Mouse (Mus musculus): ENCODE measurements at regions not wholly inside any gene's neighbourhood (a gene's known extent, or its start where the extent isn't known, plus 50 kb on each side); places are given as distances from the start of the nearest gene placed in this dataset.

DNA sequence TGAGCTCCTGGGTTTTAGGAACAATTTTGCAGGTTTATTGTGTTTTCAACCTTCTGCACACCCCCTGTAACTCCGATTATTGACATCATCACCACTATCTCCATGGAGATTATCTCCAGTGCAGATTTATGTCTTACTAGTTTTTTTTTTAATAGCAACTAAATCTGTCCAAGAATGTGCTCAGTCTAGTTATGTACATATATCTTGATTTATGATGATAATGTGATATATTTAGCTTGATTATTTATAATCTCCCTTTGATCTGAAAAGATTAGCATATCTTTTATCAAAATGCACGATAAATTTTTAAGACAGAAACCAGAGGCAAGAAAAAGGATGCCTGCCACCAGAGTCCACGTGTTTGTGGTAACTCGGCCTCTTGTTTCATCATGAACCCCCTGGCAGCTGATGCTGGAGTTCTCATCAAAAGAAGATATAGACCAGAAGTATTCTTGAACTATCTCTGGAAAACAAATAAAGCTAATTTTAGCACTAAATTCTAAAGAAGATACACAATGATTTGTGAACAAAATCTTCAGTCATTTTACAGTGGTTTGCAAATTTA, 169.6 kb downstream of the Npr3 start:
- TF ChIP-seq CTCF (IDR thresholded peaks at IDR 0.05; ENCODE audit: low read depth) (no peak), EP300 (IDR thresholded peaks at IDR 0.05; ENCODE audit: low read depth) (no peak)
- ATAC-seq (ENCODE audit: insufficient read depth), result no peak
- DNase-seq (ENCODE audit: low read depth in 3 of 3, low spot score in 3 of 3), result no peak

GRCm38 (mm10) chr15:11734639-11735265, 172.3 kb downstream of the Npr3 start:
- H3K9ac ChIP-seq (replicated peaks), result no peak overlapping the region
- no peak for TF ChIP-seq CTCF (IDR thresholded peaks at IDR 0.05; ENCODE audit: low read depth)
- no peak for TF ChIP-seq EP300 (IDR thresholded peaks at IDR 0.05; ENCODE audit: low read depth)
- no peaks in the 10 kb centered on the region for H3K27me3 ChIP-seq (ENCODE audit: control insufficient read depth, insufficient read depth, low read length)
- H3K27ac ChIP-seq, result no peak overlapping the region
- DNase-seq (ENCODE audit: low read depth in 3 of 3, low spot score in 3 of 3) (no peak), ATAC-seq (ENCODE audit: insufficient read depth) (no peak)
- H3K4me2 ChIP-seq (ENCODE audit: low read depth), result no peak overlapping the region
- no peaks in the 10 kb centered on the region for H3K36me3 ChIP-seq (replicated peaks; ENCODE audit: control insufficient read depth, insufficient read depth, low read depth)
- no peak overlapping the region for H3K4me3 ChIP-seq (ENCODE audit: insufficient read depth in 1 of 2, low read depth in 2 of 2, low read length in 2 of 2)
- H3K4me1 ChIP-seq (replicated peaks; ENCODE audit: control insufficient read depth in 2 of 2, insufficient read depth in 2 of 2, low read length in 1 of 2), result no peaks in the 10 kb centered on the region
- 35% methylated on average over 5 of the region's 5 CpGs for WGBS (ENCODE audit: insufficient replicate concordance)
- no peaks in the 10 kb centered on the region for H3K9me3 ChIP-seq (ENCODE audit: control insufficient read depth, low read length)

More for the DNA sequence above, 169.6 kb downstream of the Npr3 start:
- H3K9ac ChIP-seq (replicated peaks), result no peak overlapping the region
- no peak overlapping the region for H3K4me2 ChIP-seq (ENCODE audit: low read depth)
- no peaks in the 10 kb centered on the region for H3K36me3 ChIP-seq (replicated peaks; ENCODE audit: control insufficient read depth, insufficient read depth, low read depth)
- 53% methylated on average over 4 of the region's 4 CpGs for WGBS (ENCODE audit: insufficient replicate concordance)
- no peaks in the 10 kb centered on the region; a peak in 1 of 4 replicates for H3K4me1 ChIP-seq (replicated peaks; ENCODE audit: control insufficient read depth in 2 of 2, insufficient read depth in 2 of 2, low read length in 1 of 2)
- H3K4me3 ChIP-seq (ENCODE audit: insufficient read depth in 1 of 2, low read depth in 2 of 2, low read length in 2 of 2), result no peak overlapping the region
- no peaks in the 10 kb centered on the region for H3K27me3 ChIP-seq (ENCODE audit: control insufficient read depth, insufficient read depth, low read length)
- H3K9me3 ChIP-seq (ENCODE audit: control insufficient read depth, low read length), result no peaks in the 10 kb centered on the region
- H3K27ac ChIP-seq, result no peak overlapping the region

GRCm38 (mm10) chr15:11729381-11729780, 177.7 kb downstream of the Npr3 start:
- Histone ChIP-seq H3K9ac (replicated peaks) (no peak overlapping the region), H3K9me3 (ENCODE audit: control insufficient read depth, low read length) (no peaks in the 10 kb centered on the region), H3K36me3 (replicated peaks; ENCODE audit: control insufficient read depth, insufficient read depth, low read depth) (no peaks in the 10 kb centered on the region), H3K4me3 (ENCODE audit: insufficient read depth in 1 of 2, low read depth in 2 of 2, low read length in 2 of 2) (no peak overlapping the region), H3K4me2 (ENCODE audit: low read depth) (no peak overlapping the region), H3K4me1 (replicated peaks; ENCODE audit: control insufficient read depth in 2 of 2, insufficient read depth in 2 of 2, low read length in 1 of 2) (peaks cover 0 to 12% of the 10 kb centered on the region in 2 experiments; a peak in 2 of 4 replicates), H3K27me3 (ENCODE audit: control insufficient read depth, insufficient read depth, low read length) (no peaks in the 10 kb centered on the region), H3K27ac (no peak overlapping the region)
- DNase-seq (ENCODE audit: low read depth in 3 of 3, low spot score in 3 of 3) (no peak), ATAC-seq (ENCODE audit: insufficient read depth) (no peak)
- WGBS (ENCODE audit: insufficient replicate concordance), result 43% methylated on average over 3 of the region's 3 CpGs
- TF ChIP-seq CTCF (IDR thresholded peaks at IDR 0.05; ENCODE audit: low read depth) (no peak), EP300 (IDR thresholded peaks at IDR 0.05; ENCODE audit: low read depth) (no peak)

GRCm38 (mm10) chr15:11725620-11726530, 181.2 kb downstream of the Npr3 start:
- no peaks in the 10 kb centered on the region for H3K36me3 ChIP-seq (replicated peaks; ENCODE audit: control insufficient read depth, insufficient read depth, low read depth)
- no peak overlapping the region for H3K4me2 ChIP-seq (ENCODE audit: low read depth)
- no peak overlapping the region for H3K4me3 ChIP-seq (ENCODE audit: insufficient read depth in 1 of 2, low read depth in 2 of 2, low read length in 2 of 2)
- DNase-seq (ENCODE audit: low read depth in 3 of 3, low spot score in 3 of 3), result peak in 2 of 3 experiments; percentile 6 to 7
- 57% methylated on average over 10 of the region's 10 CpGs for WGBS (ENCODE audit: insufficient replicate concordance)
- H3K27me3 ChIP-seq (ENCODE audit: control insufficient read depth, insufficient read depth, low read length), result no peaks in the 10 kb centered on the region
- TF ChIP-seq EP300 (IDR thresholded peaks at IDR 0.05; ENCODE audit: low read depth), result no peak
- TF ChIP-seq CTCF (IDR thresholded peaks at IDR 0.05; ENCODE audit: low read depth), result no peak
- H3K9ac ChIP-seq (replicated peaks), result no peak overlapping the region
- no peak overlapping the region for H3K27ac ChIP-seq
- peak; percentile 70 for ATAC-seq (ENCODE audit: insufficient read depth)
- H3K4me1 ChIP-seq (replicated peaks; ENCODE audit: control insufficient read depth in 2 of 2, insufficient read depth in 2 of 2, low read length in 1 of 2), result peaks cover 0 to 12% of the 10 kb centered on the region in 2 experiments; a peak in 2 of 4 replicates
- H3K9me3 ChIP-seq (ENCODE audit: control insufficient read depth, low read length), result no peaks in the 10 kb centered on the region

GRCm38 (mm10) chr15:11720645-11721044, 186.4 kb downstream of the Npr3 start:
- DNase-seq (ENCODE audit: low read depth in 3 of 3, low spot score in 3 of 3) (no peak), ATAC-seq (ENCODE audit: insufficient read depth) (no peak)
- H3K4me2 ChIP-seq (ENCODE audit: low read depth), result no peak overlapping the region

More at GRCm38 (mm10) chr15:11720645-11721044, 186.4 kb downstream of the Npr3 start:
- Histone ChIP-seq H3K36me3 (replicated peaks; ENCODE audit: control insufficient read depth, insufficient read depth, low read depth) (no peaks in the 10 kb centered on the region), H3K27me3 (ENCODE audit: control insufficient read depth, insufficient read depth, low read length) (no peaks in the 10 kb centered on the region), H3K9me3 (ENCODE audit: control insufficient read depth, low read length) (no peaks in the 10 kb centered on the region), H3K4me3 (ENCODE audit: insufficient read depth in 1 of 2, low read depth in 2 of 2, low read length in 2 of 2) (no peak overlapping the region), H3K27ac (no peak overlapping the region), H3K9ac (replicated peaks) (no peak overlapping the region), H3K4me1 (replicated peaks; ENCODE audit: control insufficient read depth in 2 of 2, insufficient read depth in 2 of 2, low read length in 1 of 2) (peaks cover 0 to 5% of the 10 kb centered on the region in 2 experiments; a peak in 2 of 4 replicates)
- TF ChIP-seq CTCF (IDR thresholded peaks at IDR 0.05; ENCODE audit: low read depth) (no peak), EP300 (IDR thresholded peaks at IDR 0.05; ENCODE audit: low read depth) (no peak)
- WGBS (ENCODE audit: insufficient replicate concordance), result 55% methylated on average over 4 of the region's 4 CpGs
